Mouse (Mus musculus) olfactory bulb, adult 2 months (tissue): ENCODE results near the gene Ubxn6.

Source experiments
- CTCF ChIP-seq: fragments of 200-500 bp; IDR thresholded peaks from 2 replicates; pipeline ENCODE4 v1.5.1; 2012; ENCODE audit warnings: low read depth, mild to moderate bottlenecking, low read length, moderate library complexity; ENCODE audit not compliant: insufficient read depth
- POLR2A ChIP-seq: fragments of 200-500 bp; IDR thresholded peaks from 2 replicates; pipeline ENCODE4 v1.6.1; 2012; ENCODE audit warnings: mild to moderate bottlenecking, low read depth, low read length, moderate library complexity; ENCODE audit not compliant: insufficient read depth

GRCm38 (mm10) chr17:56034726-56035100, 40.1 kb downstream of the Ubxn6 start:
- no peak for TF ChIP-seq CTCF
- TF ChIP-seq POLR2A = no peak
